Mouse (Mus musculus) ES-Bruce4 (cell line): ENCODE measurements around the gene Arid5b. TPM values are rescaled to one million over a fixed set of nuclear protein-coding genes. Genes with fewer than 3 reads are reported as not detected.

Experiments
- H3K27ac ChIP-seq: 2 replicates; pipeline ENCODE4 v1.5.1; 2012; ENCODE audit warnings: low read length, inconsistent platforms; ENCODE audit not compliant: insufficient read depth
- H3K27me3 ChIP-seq: 2 replicates; pipeline ENCODE4 v1.6.1; 2012; ENCODE audit warnings: mild to moderate bottlenecking, low read length, inconsistent platforms; ENCODE audit not compliant: control insufficient read depth, poor library complexity, insufficient read depth, severe bottlenecking
- H3K36me3 ChIP-seq: 2 replicates; pipeline ENCODE4 v1.6.1; 2012; ENCODE audit warnings: inconsistent platforms, mild to moderate bottlenecking, low read length, moderate library complexity; ENCODE audit not compliant: control insufficient read depth, poor library complexity, insufficient read depth, severe bottlenecking
- H3K4me1 ChIP-seq: one replicate; pipeline ENCODE4 v1.8.1; 2011; ENCODE audit warnings: low read length; ENCODE audit not compliant: control insufficient read depth, insufficient read depth
- H3K4me3 ChIP-seq: 2 replicates; pipeline ENCODE4 v1.5.1; 2011; ENCODE audit warnings: low read depth, mild to moderate bottlenecking, low read length
- H3K9ac ChIP-seq: 2 replicates; pipeline ENCODE4 v1.6.1; 2012; ENCODE audit warnings: low read depth, mild to moderate bottlenecking, inconsistent platforms; ENCODE audit not compliant: poor library complexity, severe bottlenecking
- H3K9me3 ChIP-seq: replicated peaks from 2 replicates; pipeline ENCODE4 v1.6.1; 2012; ENCODE audit warnings: mild to moderate bottlenecking, low read length, inconsistent platforms; ENCODE audit not compliant: control insufficient read depth, poor library complexity, insufficient read depth, severe bottlenecking
- CTCF ChIP-seq: IDR thresholded peaks from one replicate; pipeline ENCODE4 v1.8.1; 2011; ENCODE audit warnings: low read depth, low read length
- EP300 ChIP-seq: IDR thresholded peaks from 2 replicates; pipeline ENCODE4 v1.6.1; 2011; ENCODE audit warnings: low read depth, low read length; ENCODE audit not compliant: insufficient read depth
- POLR2A ChIP-seq: IDR thresholded peaks from one replicate; pipeline ENCODE4 v1.8.1; 2011; ENCODE audit warnings: low read length; ENCODE audit not compliant: insufficient read depth
- polyA plus RNA-seq: library from polyadenylated mRNA; stranded (reverse); fragments of >200 nt; gene quantifications from 2 replicates; pipeline ENCODE4 v1.2.4, GENCODE M21; 2011; ENCODE audit warnings: low read depth; ENCODE audit not compliant: missing spikeins, insufficient read depth, insufficient read length

Arid5b gene
- polyA plus RNA-seq, 1 experiment: 48.3 TPM

- Histone ChIP-seq H3K27ac (no peak overlapping the region), H3K27me3 (no peaks in the 10 kb centered on the region), H3K9ac (no peak overlapping the region), H3K9me3 (no peaks in the 10 kb centered on the region), H3K36me3 (no peaks in the 10 kb centered on the region), H3K4me3 (no peak overlapping the region), H3K4me1 (no peaks in the 10 kb centered on the region)
- TF ChIP-seq CTCF (no peak), POLR2A (no peak), EP300 (no peak)
These were observed 99.2 kb downstream of the Arid5b start for GRCm38 (mm10) chr10:68179339-68179738.

- no peak overlapping the region for H3K27ac ChIP-seq
- H3K36me3 ChIP-seq: no peaks in the 10 kb centered on the region
- H3K9ac ChIP-seq: no peak overlapping the region
- H3K4me3 ChIP-seq: no peak overlapping the region
- no peaks in the 10 kb centered on the region for H3K9me3 ChIP-seq
- TF ChIP-seq CTCF (no peak), POLR2A (no peak), EP300 (no peak)
- H3K4me1 ChIP-seq: no peaks in the 10 kb centered on the region
- no peaks in the 10 kb centered on the region for H3K27me3 ChIP-seq
These were observed 100.6 kb downstream of the Arid5b start for GRCm38 (mm10) chr10:68177697-68178485.

GRCm38 (mm10) chr10:68175811-68176210 lies 102.7 kb downstream of the Arid5b start:
- no peaks in the 10 kb centered on the region for H3K36me3 ChIP-seq

GRCm38 (mm10) chr10:68173634-68174033 lies 104.9 kb downstream of the Arid5b start:
- Histone ChIP-seq H3K4me3 (no peak overlapping the region), H3K36me3 (no peaks in the 10 kb centered on the region), H3K9me3 (no peaks in the 10 kb centered on the region)

More at GRCm38 (mm10) chr10:68175811-68176210, 102.7 kb downstream of the Arid5b start:
- TF ChIP-seq POLR2A: no peak
- no peak for TF ChIP-seq EP300
- no peak for TF ChIP-seq CTCF
- no peaks in the 10 kb centered on the region for H3K9me3 ChIP-seq
- no peaks in the 10 kb centered on the region for H3K27me3 ChIP-seq
- no peaks in the 10 kb centered on the region for H3K4me1 ChIP-seq
- H3K27ac ChIP-seq: no peak overlapping the region
- H3K4me3 ChIP-seq: no peak overlapping the region
- H3K9ac ChIP-seq: no peak overlapping the region

GRCm38 (mm10) chr10:68172906-68173305 lies 105.6 kb downstream of the Arid5b start:
- H3K27me3 ChIP-seq: no peaks in the 10 kb centered on the region
- no peaks in the 10 kb centered on the region for H3K9me3 ChIP-seq
- no peaks in the 10 kb centered on the region for H3K4me1 ChIP-seq
- TF ChIP-seq POLR2A: no peak
- TF ChIP-seq CTCF: no peak
- TF ChIP-seq EP300: no peak
- H3K27ac ChIP-seq: no peak overlapping the region
- H3K4me3 ChIP-seq: no peak overlapping the region
- H3K9ac ChIP-seq: no peak overlapping the region
- no peaks in the 10 kb centered on the region for H3K36me3 ChIP-seq

More at GRCm38 (mm10) chr10:68173634-68174033, 104.9 kb downstream of the Arid5b start:
- H3K27me3 ChIP-seq: no peaks in the 10 kb centered on the region
- no peak for TF ChIP-seq CTCF
- TF ChIP-seq EP300: no peak
- no peak for TF ChIP-seq POLR2A
- no peak overlapping the region for H3K27ac ChIP-seq
- H3K9ac ChIP-seq: no peak overlapping the region
- no peaks in the 10 kb centered on the region for H3K4me1 ChIP-seq

- Histone ChIP-seq H3K4me1 (no peaks in the 10 kb centered on the region), H3K27ac (no peak overlapping the region), H3K4me3 (no peak overlapping the region), H3K9ac (no peak overlapping the region), H3K9me3 (no peaks in the 10 kb centered on the region), H3K27me3 (no peaks in the 10 kb centered on the region), H3K36me3 (no peaks in the 10 kb centered on the region)
- TF ChIP-seq CTCF (no peak), POLR2A (no peak), EP300 (no peak)
These were observed 106.6 kb downstream of the Arid5b start for GRCm38 (mm10) chr10:68171974-68172373.
